Mouse (Mus musculus) Patski (cell line): ENCODE results near the gene Clk1. TPM values are rescaled to one million over a fixed set of nuclear protein-coding genes. Genes with fewer than 3 reads are reported as not detected.

Experiments
- ATAC-seq: fragments of 100-300 bp; one replicate; pipeline ENCODE4 v1.8.0; 2021
- CTCF ChIA-PET: fragments of 350-600 bp; sonication (Branson Sonifier 250); formaldehyde crosslinking; loops from one replicate; lab custom pipeline; 2022; ENCODE audit warnings: inconsistent platforms; lab: Charles Lee
- POLR2A ChIA-PET: fragments of 350-600 bp; sonication (Branson Sonifier 250); formaldehyde crosslinking; loops from one replicate; lab custom pipeline; 2022; ENCODE audit warnings: antibody characterized with exemption, inconsistent platforms; lab: Charles Lee
- DNase-seq: peaks from one replicate; pipeline ENCODE4 v3.0.0-alpha.2; 2011; ENCODE audit warnings: low read depth, low spot score
- H3K27me3 ChIP-seq: fragments of 371-371 bp; one replicate; pipeline ENCODE4 v1.5.1; 2021
- CTCF ChIP-seq: fragments of 100-300 bp; IDR thresholded peaks from one replicate; pipeline ENCODE4 v1.5.1; 2021
- in situ Hi-C: fragments of 300-500 bp; cut with MboI; formaldehyde crosslinking; loops from 3 replicates; pipeline ENCODE4 v1.11.1; 2018; ENCODE audit warnings: low pct_unique_long_range_greater_than_20kb, mixed read lengths
- polyA plus RNA-seq: library from polyadenylated mRNA; unstranded; gene quantifications from one replicate; pipeline ENCODE4 v1.2.3, GENCODE M21; 2021

Gene Clk1
- polyA plus RNA-seq, 1 experiment from 2014 or later: 109 TPM

GRCm38 (mm10) chr1:58409553-58410197 is 14.2 kb downstream of the Clk1 start:
- DNase-seq (no peak), ATAC-seq (no peak)
- H3K27me3 ChIP-seq: no peaks in the 10 kb centered on the region
- CTCF ChIA-PET: interaction anchor here (1.6 kb wide), 1 partner anchor 12 kb away, joined by 4 read pairs; no protein-coding TSS in a partner anchor
- POLR2A ChIA-PET: interaction anchor here (0.8 to 1.5 kb wide), 5 partner anchors 9 to 16 kb away, joined by 3 to 5 read pairs (median 3); partner anchors contain the start of gene Clk1
- in situ Hi-C loops: loop anchor here (25.0 kb wide), 1 partner anchor 997 kb away; the partner anchor contains the start of genes Maip1 and Tyw5
- no peak for TF ChIP-seq CTCF

GRCm38 (mm10) chr1:58408141-58408540 is 15.7 kb downstream of the Clk1 start:
- DNase-seq (no peak), ATAC-seq (no peak)
- POLR2A ChIA-PET: no interaction called here
- in situ Hi-C loops: loop anchor here (25.0 kb wide), 1 partner anchor 996 kb away; the partner anchor contains the start of genes Maip1 and Tyw5
- CTCF ChIA-PET: no interaction called here
- no peak for TF ChIP-seq CTCF
- H3K27me3 ChIP-seq: no peaks in the 10 kb centered on the region

- in situ Hi-C loops: loop anchor here (25.0 kb wide), 1 partner anchor 995 kb away; the partner anchor contains the start of genes Maip1 and Tyw5
- ChIA-PET CTCF (no interaction called here), POLR2A (no interaction called here)
- TF ChIP-seq CTCF: no peak
- ATAC-seq (no peak), DNase-seq (no peak)
- no peaks in the 10 kb centered on the region for H3K27me3 ChIP-seq
These were observed 16.5 kb downstream of the Clk1 start for GRCm38 (mm10) chr1:58407321-58407720.

- ChIA-PET CTCF (interaction anchor here (1.1 kb wide), 1 partner anchor 10 kb away, joined by 3 read pairs; no protein-coding TSS in a partner anchor), POLR2A (interaction anchor here (2.0 kb wide), 1 partner anchor 11 kb away, joined by 7 read pairs; the partner anchor contains the start of gene Bzw1)
- in situ Hi-C loops: loop anchor here (25.0 kb wide), 1 partner anchor 991 kb away; the partner anchor contains the start of genes Maip1 and Tyw5
- ATAC-seq: no peak
- no peaks in the 10 kb centered on the region for H3K27me3 ChIP-seq
- TF ChIP-seq CTCF: no peak
- DNase-seq: no peak
These were observed 20.1 kb downstream of the Clk1 start for GRCm38 (mm10) chr1:58403745-58404144.

- CTCF ChIA-PET: interaction anchor here (1.0 to 1.1 kb wide), 2 partner anchors 12 to 46 kb away, joined by 3 read pairs; no protein-coding TSS in a partner anchor
- in situ Hi-C loops: loop anchor here (25.0 kb wide), 1 partner anchor 989 kb away; the partner anchor contains the start of genes Maip1 and Tyw5
- DNase-seq (no peak), ATAC-seq (no peak)
- POLR2A ChIA-PET: interaction anchor here (1.0 kb wide), 1 partner anchor 9 kb away, joined by 3 read pairs; no protein-coding TSS in a partner anchor
- no peak for TF ChIP-seq CTCF
- no peaks in the 10 kb centered on the region for H3K27me3 ChIP-seq
These were observed 22.5 kb downstream of the Clk1 start for GRCm38 (mm10) chr1:58401396-58401795.

GRCm38 (mm10) chr1:58397731-58398130 is 26.1 kb downstream of the Clk1 start:
- CTCF ChIA-PET: interaction anchor here (1.3 to 1.7 kb wide), 3 partner anchors 13 to 24 kb away, joined by 3 to 4 read pairs (median 4); no protein-coding TSS in a partner anchor
- in situ Hi-C loops: loop anchor here (5.0 kb wide), 1 partner anchor 100 kb away; no protein-coding TSS in a partner anchor
- ATAC-seq (no peak), DNase-seq (no peak)
- no peak for TF ChIP-seq CTCF
- H3K27me3 ChIP-seq: no peaks in the 10 kb centered on the region
- POLR2A ChIA-PET: interaction anchor here (1.4 kb wide), 1 partner anchor 12 kb away, joined by 3 read pairs; no protein-coding TSS in a partner anchor

- no peaks in the 10 kb centered on the region for H3K27me3 ChIP-seq
- TF ChIP-seq CTCF: peak; percentile 38
- ChIA-PET POLR2A (no interaction called here), CTCF (interaction anchor here (1.0 to 1.3 kb wide), 3 partner anchors 9 to 42 kb away, joined by 3 read pairs; no protein-coding TSS in a partner anchor)
- in situ Hi-C loops: loop anchor here (5.0 kb wide), 1 partner anchor 99 kb away; no protein-coding TSS in a partner anchor
- ATAC-seq: no peak
- no peak for DNase-seq
These were observed 27.7 kb downstream of the Clk1 start for GRCm38 (mm10) chr1:58396179-58396578.

GRCm38 (mm10) chr1:58395341-58395740 is 28.5 kb downstream of the Clk1 start:
- CTCF ChIA-PET: no interaction called here
- in situ Hi-C loops: loop anchor here (5.0 kb wide), 1 partner anchor 98 kb away; no protein-coding TSS in a partner anchor
- ATAC-seq (no peak), DNase-seq (no peak)
- POLR2A ChIA-PET: no interaction called here
- H3K27me3 ChIP-seq: no peaks in the 10 kb centered on the region
- TF ChIP-seq CTCF: peak; percentile 23

GRCm38 (mm10) chr1:58393284-58394195 is 30.3 kb downstream of the Clk1 start:
- ChIA-PET POLR2A (interaction anchor here (0.6 to 1.7 kb wide), 6 partner anchors 9 to 641 kb away, joined by 4 to 7 read pairs (median 5); partner anchors contain the start of gene Clk1), CTCF (interaction anchor here (1.0 kb wide), 2 partner anchors 10 to 29 kb away, joined by 3 read pairs; no protein-coding TSS in a partner anchor)
- H3K27me3 ChIP-seq: no peaks in the 10 kb centered on the region
- in situ Hi-C loops: no loop called here
- peak; percentile 16 for TF ChIP-seq CTCF
- ATAC-seq (peak; percentile 71), DNase-seq (no peak)
